Mouse (Mus musculus) hindbrain, postnatal 0 days (tissue): ENCODE measurements around the gene Qrfp. TPM values are rescaled to one million over a fixed set of nuclear protein-coding genes. Genes with fewer than 3 reads are reported as not detected.

Experiments used
- ATAC-seq: fragments of 200-750 bp; cut with Nextera tagmentation; 2 replicates; pipeline ENCODE4 v1.8.0; 2017; ENCODE audit warnings: mild to moderate bottlenecking, moderate TSS enrichment, moderate library complexity
- DNase-seq: peaks from one replicate; pipeline ENCODE4 v3.0.0-alpha.2; 2015; ENCODE audit warnings: low spot score
- H3K27ac ChIP-seq: fragments of 300-500 bp; sonication (generic); 2 replicates; pipeline ENCODE4 v1.5.1; 2014; ENCODE audit warnings: mild to moderate bottlenecking
- H3K27me3 ChIP-seq: fragments of 300-500 bp; sonication (generic); 2 replicates; pipeline ENCODE4 v1.6.1; 2014; ENCODE audit warnings: low read length, mixed read lengths; ENCODE audit not compliant: insufficient read depth
- H3K36me3 ChIP-seq: fragments of 300-500 bp; sonication (generic); 2 replicates; pipeline ENCODE4 v1.6.1; 2014; ENCODE audit warnings: low read length, mixed read lengths; ENCODE audit not compliant: insufficient read depth
- H3K4me1 ChIP-seq: fragments of 300-500 bp; sonication (generic); 2 replicates; pipeline ENCODE4 v1.6.1; 2014; ENCODE audit warnings: antibody characterized with exemption, low read length, mixed read lengths; ENCODE audit not compliant: insufficient read depth
- H3K4me2 ChIP-seq: fragments of 300-500 bp; sonication (generic); 2 replicates; pipeline ENCODE4 v1.6.1; 2014; ENCODE audit warnings: low read depth, mild to moderate bottlenecking, low read length, moderate library complexity, mixed read lengths
- H3K4me3 ChIP-seq: fragments of 300-500 bp; sonication (generic); 2 replicates; pipeline ENCODE4 v1.5.1; 2014; ENCODE audit warnings: low read length
- H3K9ac ChIP-seq: fragments of 300-500 bp; sonication (generic); replicated peaks from 2 replicates; pipeline ENCODE4 v1.6.1; 2014; ENCODE audit warnings: mild to moderate bottlenecking, low read length, moderate library complexity, mixed read lengths
- H3K9me3 ChIP-seq: fragments of 300-500 bp; sonication (generic); 2 replicates; pipeline ENCODE4 v1.6.1; 2016; ENCODE audit warnings: low read length, mixed read lengths
- CTCF ChIP-seq: IDR thresholded peaks from 2 replicates; pipeline ENCODE4 v1.5.1; 2016; ENCODE audit warnings: antibody characterized with exemption, control low read depth, low read depth
- whole genome bisulfite sequencing: fragments of 180-500 bp; shearing (Covaris S2); extraction: QIAGEN DNeasy Blood & Tissue Kit; methylation state at CpG from one replicate; pipeline ENCODE4 v1.1.7; 2014; 5-methylcytosine and 5-hydroxymethylcytosine counted together
- polyA plus RNA-seq: library from polyadenylated mRNA; unstranded; fragments of >200 nt; fragmentation: Nextera tagmentation; extraction: Ambion mirVana; gene quantifications from 2 replicates; pipeline ENCODE4 v1.2.1, GENCODE M21; 2015
- total RNA-seq: library from RNA; depleted of rRNA; stranded (reverse); fragments of >200 nt; gene quantifications from 2 replicates; pipeline ENCODE4 v1.2.3, GENCODE M21; 2014

Gene Qrfp
- total and polyA plus RNA-seq, 2 experiments from 2014 or later, result 0.06 TPM; not detected in 1

GRCm38 (mm10) chr2:31822524-31823371, 12.4 kb upstream of the Qrfp start:
- Histone ChIP-seq H3K27ac (peak overlapping the region; percentile 58), H3K36me3 (no peaks in the 10 kb centered on the region), H3K4me2 (peak overlapping the region; percentile 49), H3K9ac (no peak overlapping the region), H3K9me3 (no peaks in the 10 kb centered on the region), H3K4me3 (peak overlapping the region; percentile 18), H3K27me3 (no peaks in the 10 kb centered on the region), H3K4me1 (peaks cover 18% of the 10 kb centered on the region)
- peak; percentile 69 for ATAC-seq
- WGBS, result 13% methylated on average over 39 of the region's 39 CpGs
- no peak for TF ChIP-seq CTCF
- peak; percentile 88 for DNase-seq

GRCm38 (mm10) chr2:31815367-31815766, 5.0 kb upstream of the Qrfp start:
- 28% methylated on average over 5 of the region's 5 CpGs for WGBS
- Histone ChIP-seq H3K9me3 (no peaks in the 10 kb centered on the region), H3K27ac (no peak overlapping the region), H3K4me1 (no peaks in the 10 kb centered on the region), H3K27me3 (no peaks in the 10 kb centered on the region), H3K4me3 (no peak overlapping the region), H3K4me2 (no peak overlapping the region), H3K9ac (no peak overlapping the region), H3K36me3 (no peaks in the 10 kb centered on the region)
- TF ChIP-seq CTCF, result peak; percentile 81
- DNase-seq, result peak; percentile 68
- ATAC-seq, result peak; percentile 14; the same call in 1 of the 2 replicates

- no peak for ATAC-seq
- WGBS, result 61% methylated on average over 7 of the region's 7 CpGs
- peaks cover 3% of the 10 kb centered on the region; the same call in 1 of the 2 replicates for H3K4me1 ChIP-seq
- no peak for TF ChIP-seq CTCF
- H3K9ac ChIP-seq, result no peak overlapping the region
- no peaks in the 10 kb centered on the region for H3K9me3 ChIP-seq
- H3K36me3 ChIP-seq, result no peaks in the 10 kb centered on the region
- H3K4me2 ChIP-seq, result no peak overlapping the region
- H3K27me3 ChIP-seq, result no peaks in the 10 kb centered on the region
- H3K4me3 ChIP-seq, result no peak overlapping the region
- no peak for DNase-seq
- no peak overlapping the region for H3K27ac ChIP-seq
These were observed 4.3 kb upstream of the Qrfp start for GRCm38 (mm10) chr2:31814699-31815098.

GRCm38 (mm10) chr2:31813641-31814040, 3.3 kb upstream of the Qrfp start:
- no peak for TF ChIP-seq CTCF
- peaks cover 12% of the 10 kb centered on the region; the same call in 1 of the 2 replicates for H3K4me1 ChIP-seq
- H3K9ac ChIP-seq, result no peak overlapping the region
- no peak overlapping the region for H3K4me3 ChIP-seq
- WGBS, result 78% methylated on average over 4 of the region's 4 CpGs
- no peaks in the 10 kb centered on the region for H3K36me3 ChIP-seq
- H3K27me3 ChIP-seq, result no peaks in the 10 kb centered on the region
- no peak overlapping the region for H3K27ac ChIP-seq
- no peak for DNase-seq
- no peaks in the 10 kb centered on the region for H3K9me3 ChIP-seq
- ATAC-seq, result no peak
- no peak overlapping the region for H3K4me2 ChIP-seq

- no peaks in the 10 kb centered on the region for H3K27me3 ChIP-seq
- no peak for TF ChIP-seq CTCF
- no peak overlapping the region for H3K4me3 ChIP-seq
- DNase-seq (no peak), ATAC-seq (no peak)
- WGBS, result 76% methylated on average over 14 of the region's 14 CpGs
- H3K4me2 ChIP-seq, result no peak overlapping the region
- no peaks in the 10 kb centered on the region for H3K9me3 ChIP-seq
- no peaks in the 10 kb centered on the region for H3K36me3 ChIP-seq
- peaks cover 24% of the 10 kb centered on the region for H3K4me1 ChIP-seq
- H3K27ac ChIP-seq, result no peak overlapping the region
- H3K9ac ChIP-seq, result no peak overlapping the region
These were observed 942 bp upstream of the Qrfp start for GRCm38 (mm10) chr2:31811086-31811958.

GRCm38 (mm10) chr2:31809358-31809740, 1.0 kb downstream of the Qrfp start:
- H3K27ac ChIP-seq, result no peak overlapping the region; the same call in 1 of the 2 replicates
- peaks cover 26% of the 10 kb centered on the region for H3K4me1 ChIP-seq
- TF ChIP-seq CTCF, result peak; percentile 7; the same call in 1 of the 2 replicates
- H3K27me3 ChIP-seq, result no peaks in the 10 kb centered on the region
- H3K9ac ChIP-seq, result no peak overlapping the region
- peaks cover 1% of the 10 kb centered on the region; the same call in 1 of the 2 replicates for H3K36me3 ChIP-seq
- H3K9me3 ChIP-seq, result no peaks in the 10 kb centered on the region
- no peak overlapping the region for H3K4me2 ChIP-seq
- H3K4me3 ChIP-seq, result no peak overlapping the region
- 52% methylated on average over 2 of the region's 2 CpGs for WGBS
- no peak for ATAC-seq
- no peak for DNase-seq
